Mouse (Mus musculus) liver, embryonic 14.5 days (tissue): ENCODE measurements around the gene Ulk3. TPM values are rescaled to one million over a fixed set of nuclear protein-coding genes. Genes with fewer than 3 reads are reported as not detected.

Experiments used
- ATAC-seq: fragments of 200-750 bp; cut with Nextera tagmentation; 2 replicates; pipeline ENCODE4 v1.8.0; 2017; ENCODE audit warnings: moderate number of reproducible peaks, mild to moderate bottlenecking, moderate library complexity; ENCODE audit not compliant: insufficient read depth
- DNase-seq, 3 experiments: peaks; one replicate each; pipeline ENCODE4 v3.0.0-alpha.2; 2012 to 2013; ENCODE audit warnings: low read depth in 3 of 3, low spot score in 3 of 3
- H3K27ac ChIP-seq: fragments of 300-500 bp; sonication (generic); 2 replicates; pipeline ENCODE4 v1.5.1; 2014; ENCODE audit warnings: moderate library complexity, mild to moderate bottlenecking, control low read depth, inconsistent platforms
- H3K27me3 ChIP-seq: fragments of 300-500 bp; sonication (generic); 2 replicates; pipeline ENCODE4 v1.6.1; 2014; ENCODE audit warnings: mild to moderate bottlenecking, low read length, moderate library complexity; ENCODE audit not compliant: control insufficient read depth, insufficient read depth
- H3K36me3 ChIP-seq: fragments of 300-500 bp; sonication (generic); replicated peaks from 2 replicates; pipeline ENCODE4 v1.6.1; 2014; ENCODE audit warnings: low read depth; ENCODE audit not compliant: control insufficient read depth, insufficient read depth
- H3K4me1 ChIP-seq, 2 experiments: fragments of 200-500 bp in 1 of 2; fragments of 300-500 bp in 1 of 2; sonication (generic) in 1 of 2; replicated peaks; 2 replicates each; pipeline ENCODE4 v1.6.1; 2012 to 2014; ENCODE audit warnings: antibody characterized with exemption in 1 of 2, inconsistent platforms in 1 of 2, low read length in 1 of 2; ENCODE audit not compliant: control insufficient read depth in 2 of 2, insufficient read depth in 2 of 2
- H3K4me2 ChIP-seq: fragments of 300-500 bp; sonication (generic); 2 replicates; pipeline ENCODE4 v1.6.1; 2014; ENCODE audit warnings: low read depth, mild to moderate bottlenecking, control low read depth, moderate library complexity
- H3K4me3 ChIP-seq, 2 experiments: fragments of 200-500 bp in 1 of 2; fragments of 300-500 bp in 1 of 2; sonication (generic) in 1 of 2; 2 replicates each; pipeline ENCODE4 v1.5.1; 2012 to 2014; ENCODE audit warnings: low read depth in 2 of 2, low read length in 2 of 2, mild to moderate bottlenecking in 2 of 2, control low read depth in 1 of 2, inconsistent platforms in 1 of 2, moderate library complexity in 1 of 2; ENCODE audit not compliant: insufficient read depth in 1 of 2
- H3K9ac ChIP-seq: fragments of 300-500 bp; sonication (generic); replicated peaks from 2 replicates; pipeline ENCODE4 v1.6.1; 2014; ENCODE audit warnings: mild to moderate bottlenecking, control low read depth, moderate library complexity
- H3K9me3 ChIP-seq: fragments of 300-500 bp; sonication (generic); 2 replicates; pipeline ENCODE4 v1.6.1; 2016; ENCODE audit warnings: low read length, mixed read lengths; ENCODE audit not compliant: control insufficient read depth
- CTCF ChIP-seq: IDR thresholded peaks from 2 replicates; pipeline ENCODE4 v1.5.1; 2016; ENCODE audit warnings: antibody characterized with exemption, low read depth, control low read depth
- EP300 ChIP-seq: IDR thresholded peaks from 2 replicates; pipeline ENCODE4 v1.6.1; 2016; ENCODE audit warnings: antibody characterized with exemption, low read depth
- WGBS: fragments of 180-500 bp; shearing (Covaris S2); extraction: QIAGEN DNeasy Blood & Tissue Kit; methylation state at CpG from one replicate; pipeline ENCODE4 v1.1.7; 2014; ENCODE audit not compliant: insufficient replicate concordance; 5-methylcytosine and 5-hydroxymethylcytosine counted together
- polyA plus RNA-seq, 2 experiments: library from polyadenylated mRNA; depleted of rRNA in 1 of 2; stranded (reverse) in 1 of 2; unstranded in 1 of 2; fragments of >200 nt; fragmentation: Nextera tagmentation in 1 of 2; extraction: Ambion mirVana in 1 of 2; gene quantifications; 2 replicates each; pipeline versions ENCODE4 v1.2.1 to v1.2.3; 2012 to 2014

Gene Ulk3
- polyA plus RNA-seq, 2 experiments: 2.0 to 4.5 TPM

DNA sequence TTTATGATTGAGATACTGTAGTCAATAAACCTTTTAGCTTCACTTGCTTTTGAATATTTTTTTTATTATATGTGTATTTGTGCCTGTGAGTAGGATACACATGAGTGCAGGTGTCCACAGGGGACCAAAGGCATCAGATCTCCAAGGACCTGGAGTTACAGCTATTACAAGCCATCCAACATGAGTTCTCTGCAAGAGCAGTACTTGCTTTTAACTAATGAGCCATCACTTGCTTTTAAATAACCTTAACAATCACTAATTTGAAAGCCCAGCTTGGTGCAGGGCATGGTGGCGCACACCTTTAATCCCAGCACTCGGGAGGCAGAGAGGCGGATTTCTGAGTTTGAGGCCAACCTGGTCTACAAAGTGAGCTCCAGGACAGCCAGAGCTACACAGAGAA is 34.5 kb upstream of the Ulk3 start:
- Histone ChIP-seq H3K9me3 (no peaks in the 10 kb centered on the region), H3K9ac (no peak overlapping the region), H3K4me2 (no peak overlapping the region), H3K36me3 (no peaks in the 10 kb centered on the region), H3K27me3 (no peaks in the 10 kb centered on the region), H3K4me3 (no peak overlapping the region), H3K27ac (no peak overlapping the region), H3K4me1 (peaks cover 0 to 6% of the 10 kb centered on the region in 2 experiments; a peak in 3 of 4 replicates)
- 56% methylated on average over 3 of the region's 3 CpGs for WGBS
- TF ChIP-seq CTCF: no peak
- TF ChIP-seq EP300: no peak
- DNase-seq: no peak
- ATAC-seq: no peak

DNA sequence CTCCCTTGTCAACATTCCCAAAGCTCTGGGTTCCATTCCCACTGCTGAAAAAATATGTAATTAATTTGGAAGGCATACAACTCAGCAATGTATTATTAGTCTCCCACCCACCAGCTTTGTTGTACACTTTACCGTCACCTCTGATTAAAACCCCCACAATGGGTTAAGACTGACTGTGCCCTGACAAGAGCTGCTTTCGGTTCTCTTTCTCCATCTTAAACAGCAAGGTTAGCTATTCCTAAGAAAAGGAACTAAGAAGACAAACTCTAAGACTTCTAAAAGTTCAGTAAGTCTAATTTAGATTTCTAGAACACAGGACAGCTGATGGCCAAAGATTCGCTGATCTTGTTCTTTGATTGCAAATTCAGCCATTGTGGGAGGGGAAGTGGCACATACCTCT is 32.0 kb upstream of the Ulk3 start:
- TF ChIP-seq CTCF (no peak), EP300 (no peak)

DNA sequence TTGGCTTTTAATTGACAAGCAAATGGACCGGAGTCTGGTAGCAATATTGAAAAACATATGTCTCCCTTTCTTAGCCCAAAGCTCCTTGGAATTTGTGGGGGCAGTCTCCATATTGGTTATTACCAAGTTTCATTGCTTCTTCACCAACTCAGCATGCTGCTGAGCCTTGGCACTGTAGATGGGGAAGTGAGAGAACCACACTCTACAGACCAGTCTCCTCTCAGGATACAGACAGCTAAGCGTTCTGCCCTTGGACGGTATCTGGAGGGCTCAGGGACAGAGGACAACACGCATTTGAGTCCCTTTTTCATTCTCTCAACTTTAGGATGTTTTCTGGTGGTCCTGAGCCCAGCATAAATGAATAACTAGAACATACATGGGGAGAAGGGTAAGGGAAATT is 30.6 kb upstream of the Ulk3 start:
- no peak overlapping the region for H3K4me3 ChIP-seq
- no peak overlapping the region for H3K9ac ChIP-seq
- no peak overlapping the region for H3K27ac ChIP-seq
- H3K36me3 ChIP-seq: no peaks in the 10 kb centered on the region
- H3K4me1 ChIP-seq: peaks cover 16 to 18% of the 10 kb centered on the region in 2 experiments
- whole genome bisulfite sequencing: 57% methylated on average over 4 of the region's 4 CpGs
- H3K27me3 ChIP-seq: no peaks in the 10 kb centered on the region
- H3K4me2 ChIP-seq: no peak overlapping the region
- DNase-seq (no peak), ATAC-seq (no peak)
- no peaks in the 10 kb centered on the region for H3K9me3 ChIP-seq
- no peak for TF ChIP-seq EP300
- no peak for TF ChIP-seq CTCF

More for the DNA sequence above, 32.0 kb upstream of the Ulk3 start:
- no peak overlapping the region for H3K4me2 ChIP-seq
- H3K27ac ChIP-seq: no peak overlapping the region
- no peaks in the 10 kb centered on the region for H3K27me3 ChIP-seq
- no peaks in the 10 kb centered on the region for H3K36me3 ChIP-seq
- H3K9ac ChIP-seq: no peak overlapping the region
- no peaks in the 10 kb centered on the region for H3K9me3 ChIP-seq
- no peak for DNase-seq
- peaks cover 14 to 15% of the 10 kb centered on the region in 2 experiments for H3K4me1 ChIP-seq
- H3K4me3 ChIP-seq: no peak overlapping the region
- no peak for ATAC-seq
- WGBS: 52% methylated on average over 3 of the region's 3 CpGs

DNA sequence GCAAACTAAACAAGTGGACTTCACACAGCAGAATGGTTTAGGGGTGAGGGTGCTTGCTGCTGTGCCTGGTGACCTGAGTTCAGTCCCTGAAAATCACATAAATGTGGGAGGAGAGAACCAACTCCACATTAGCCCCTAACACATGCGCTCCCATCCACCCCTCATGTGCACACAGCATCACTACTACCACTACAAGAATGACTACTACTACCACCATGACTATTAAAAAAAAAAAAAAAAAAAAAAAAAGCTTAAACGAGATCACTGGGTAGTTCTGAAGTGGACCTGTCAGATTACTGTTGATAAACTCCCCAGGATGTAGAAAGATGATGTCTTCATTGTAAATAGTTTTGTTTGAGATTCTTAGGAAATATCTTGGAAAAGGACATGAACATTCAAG is 29.7 kb upstream of the Ulk3 start:
- H3K9ac ChIP-seq: no peak overlapping the region
- H3K9me3 ChIP-seq: no peaks in the 10 kb centered on the region
- DNase-seq: no peak
- no peak overlapping the region for H3K27ac ChIP-seq
- WGBS: 42% methylated on average over 2 of the region's 2 CpGs
- H3K27me3 ChIP-seq: no peaks in the 10 kb centered on the region
- no peak for ATAC-seq
- no peak for TF ChIP-seq CTCF
- TF ChIP-seq EP300: no peak
- H3K4me1 ChIP-seq: peaks cover 16 to 18% of the 10 kb centered on the region in 2 experiments
- H3K4me3 ChIP-seq: no peak overlapping the region
- H3K36me3 ChIP-seq: no peaks in the 10 kb centered on the region
- no peak overlapping the region for H3K4me2 ChIP-seq

DNA sequence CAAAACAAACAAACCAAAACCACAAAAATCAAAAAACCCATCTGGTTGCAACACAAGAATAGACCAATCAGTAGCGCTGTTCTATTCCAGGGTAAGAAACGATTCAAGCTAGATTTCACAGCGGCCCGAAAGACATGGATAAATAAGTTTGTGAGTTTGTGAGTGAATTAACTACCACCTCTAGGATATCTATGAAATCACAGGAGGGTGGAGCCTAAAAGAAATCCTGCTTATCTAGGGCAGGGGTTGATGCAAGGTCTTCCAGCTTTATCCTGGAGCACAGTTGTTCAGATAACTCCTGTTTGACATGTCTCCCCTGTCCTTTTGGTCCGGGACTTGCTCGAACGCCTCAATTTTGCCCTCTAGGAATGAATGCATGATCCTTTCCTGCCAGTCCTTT is 29.0 kb upstream of the Ulk3 start:
- DNase-seq (no peak), ATAC-seq (no peak)
- Histone ChIP-seq H3K27ac (no peak overlapping the region), H3K9me3 (no peaks in the 10 kb centered on the region), H3K4me2 (peak overlapping the region; percentile 88), H3K36me3 (no peaks in the 10 kb centered on the region), H3K4me3 (peak overlapping the region; percentile 74 to 76), H3K9ac (peak overlapping the region; percentile 5; the same call in 1 of the 2 replicates), H3K4me1 (peaks cover 16 to 18% of the 10 kb centered on the region in 2 experiments), H3K27me3 (no peaks in the 10 kb centered on the region)
- TF ChIP-seq EP300: no peak
- no peak for TF ChIP-seq CTCF
- WGBS: 20% methylated on average over 7 of the region's 7 CpGs
